Mouse (Mus musculus): ENCODE data around the gene Camta1. TPM values are rescaled to one million over a fixed set of nuclear protein-coding genes. Genes with fewer than 3 reads are reported as not detected.

Gene Camta1
- polyA plus RNA-seq, 1 experiment, result 155 TPM

DNA sequence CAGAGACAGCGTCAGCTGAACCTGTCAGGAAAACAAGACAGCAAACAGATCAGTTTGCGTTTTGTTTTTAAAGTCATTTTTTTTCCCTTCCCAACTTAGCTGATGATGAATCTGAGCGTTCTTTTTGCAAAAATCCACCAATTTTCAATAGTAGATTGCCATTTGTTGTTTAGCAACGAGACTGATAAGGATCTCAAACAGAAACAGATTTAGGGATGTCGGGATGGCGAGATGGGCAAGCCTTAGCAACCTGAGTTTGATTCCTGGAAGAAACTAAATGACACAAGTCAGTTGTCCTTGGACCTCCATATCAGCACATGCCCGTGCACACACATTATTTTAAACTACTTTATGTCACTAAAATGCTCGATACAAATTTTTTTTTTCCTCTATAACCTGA, 989.0 kb downstream of the Camta1 start:
- TF ChIP-seq CTCF (IDR thresholded peaks at IDR 0.05; ENCODE audit: borderline replicate concordance, insufficient read depth, low read depth, low read length) (no peak), POLR2A (IDR thresholded peaks at IDR 0.05; ENCODE audit: borderline replicate concordance, insufficient read depth, low read length) (no peak)
- WGBS, result 84% methylated on average over 8 of the region's 8 CpGs
- Histone ChIP-seq H3K27me3 (ENCODE audit: control insufficient read depth, insufficient read depth, low read length) (no peaks in the 10 kb centered on the region), H3K4me3 (replicated peaks; ENCODE audit: insufficient read depth, low read depth, low read length) (no peak overlapping the region), H3K4me1 (ENCODE audit: control insufficient read depth, insufficient read depth, low read length) (peaks cover 12% of the 10 kb centered on the region), H3K27ac (ENCODE audit: insufficient read depth, low read length) (peak overlapping the region; percentile 13; the same call in 1 of the 2 replicates)
- no peak for DNase-seq

DNA sequence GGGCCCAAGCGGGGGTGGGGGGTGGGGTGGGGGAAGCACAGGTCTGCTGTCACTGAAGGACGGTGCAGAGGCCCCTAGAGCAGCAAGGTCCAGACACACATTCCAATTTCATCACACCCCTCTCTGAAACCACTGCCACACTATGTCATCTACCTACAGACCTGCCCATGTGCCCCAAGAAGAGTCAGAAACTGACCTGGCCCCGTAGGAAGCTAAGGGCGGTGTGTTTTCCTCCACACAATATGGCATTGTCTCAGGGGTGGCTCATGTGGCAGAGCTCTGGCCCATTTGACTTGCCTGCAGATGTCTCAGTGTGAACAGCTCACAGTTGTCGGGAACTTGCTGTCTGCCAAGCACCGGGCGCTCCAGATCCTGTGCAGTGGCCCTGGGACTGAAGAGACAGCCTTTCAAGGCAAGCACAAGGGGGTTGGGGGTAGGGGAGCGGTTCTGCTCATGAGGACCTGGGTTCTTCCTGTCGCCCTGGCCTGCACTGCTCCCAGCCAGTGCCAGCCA, 989.5 kb downstream of the Camta1 start:
- H3K27ac ChIP-seq (ENCODE audit: insufficient read depth, low read length), result peak overlapping the region; percentile 13; the same call in 1 of the 2 replicates
- TF ChIP-seq POLR2A (IDR thresholded peaks at IDR 0.05; ENCODE audit: borderline replicate concordance, insufficient read depth, low read length) (no peak), CTCF (IDR thresholded peaks at IDR 0.05; ENCODE audit: borderline replicate concordance, insufficient read depth, low read depth, low read length) (no peak)
- peak; percentile 35 to 44 for DNase-seq
- H3K4me1 ChIP-seq (ENCODE audit: control insufficient read depth, insufficient read depth, low read length), result peaks cover 12% of the 10 kb centered on the region
- H3K27me3 ChIP-seq (ENCODE audit: control insufficient read depth, insufficient read depth, low read length), result no peaks in the 10 kb centered on the region
- H3K4me3 ChIP-seq (replicated peaks; ENCODE audit: insufficient read depth, low read depth, low read length), result no peak overlapping the region
- 28% methylated on average over 9 of the region's 9 CpGs for WGBS

DNA sequence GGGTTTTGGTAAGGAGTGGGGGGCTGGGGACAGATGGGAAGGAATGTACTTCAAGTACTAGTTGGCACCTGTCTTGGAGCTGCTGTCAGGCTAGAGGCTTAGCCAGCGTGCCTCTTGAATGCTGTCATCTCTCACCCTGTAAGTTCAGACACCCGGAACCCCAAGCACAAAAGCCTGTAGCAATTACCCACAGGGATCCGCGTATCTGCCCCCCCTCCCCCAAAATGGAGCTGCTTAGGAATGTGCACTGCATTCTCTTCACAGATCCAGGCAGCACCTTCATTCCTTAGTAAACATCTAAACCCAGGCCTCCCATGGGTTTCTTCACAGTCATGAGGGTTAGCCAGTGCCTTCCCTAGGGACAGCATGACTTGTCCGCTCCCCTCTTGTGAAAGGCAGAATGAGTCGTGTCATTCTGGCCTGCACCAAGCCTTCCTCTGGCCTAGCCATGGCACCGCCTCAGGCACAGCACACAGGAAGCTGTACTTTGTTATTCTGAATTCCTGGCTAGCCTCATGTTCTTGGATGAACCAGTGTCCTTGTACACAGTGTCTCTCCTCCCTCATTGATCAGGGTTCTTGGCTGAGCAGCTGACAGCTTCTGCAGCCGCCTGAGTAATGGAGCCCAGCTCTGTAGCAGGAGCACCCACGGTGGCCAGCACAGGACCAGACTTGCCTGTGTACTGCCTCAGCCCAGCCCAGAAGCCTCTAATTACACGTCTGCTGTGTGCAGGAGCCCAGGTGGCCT, 990.1 kb downstream of the Camta1 start:
- peak overlapping the region; percentile 24; the same call in 1 of the 2 replicates for H3K27ac ChIP-seq (ENCODE audit: insufficient read depth, low read length)
- H3K4me3 ChIP-seq (replicated peaks; ENCODE audit: insufficient read depth, low read depth, low read length), result no peak overlapping the region
- WGBS, result 37% methylated on average over 10 of the region's 10 CpGs
- H3K27me3 ChIP-seq (ENCODE audit: control insufficient read depth, insufficient read depth, low read length), result no peaks in the 10 kb centered on the region
- peak in 1 of 2 experiments; percentile 28 for DNase-seq
- TF ChIP-seq POLR2A (IDR thresholded peaks at IDR 0.05; ENCODE audit: borderline replicate concordance, insufficient read depth, low read length) (no peak), CTCF (IDR thresholded peaks at IDR 0.05; ENCODE audit: borderline replicate concordance, insufficient read depth, low read depth, low read length) (no peak)
- H3K4me1 ChIP-seq (ENCODE audit: control insufficient read depth, insufficient read depth, low read length), result peaks cover 12% of the 10 kb centered on the region

DNA sequence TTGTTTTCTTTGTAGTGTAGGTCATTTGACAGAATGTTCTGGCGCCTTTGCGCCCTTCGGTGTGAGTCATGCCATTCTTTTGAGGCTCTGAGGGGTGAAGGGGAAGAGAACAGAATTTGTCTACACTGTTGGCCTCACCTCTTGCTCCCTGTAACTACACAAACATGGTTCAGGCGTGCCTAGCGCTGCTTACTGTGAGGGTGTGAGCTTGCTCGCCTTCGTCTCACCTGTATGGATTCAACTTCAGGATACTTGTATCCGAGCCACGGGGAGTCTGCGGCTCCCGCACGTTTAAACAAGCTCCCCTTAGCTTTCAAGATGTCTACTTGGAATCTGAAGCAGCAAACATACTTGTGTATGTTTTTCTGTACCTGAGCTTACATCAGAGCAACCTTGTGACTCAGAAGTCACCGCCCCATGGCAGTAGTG, 990.7 kb downstream of the Camta1 start:
- Histone ChIP-seq H3K4me3 (replicated peaks; ENCODE audit: insufficient read depth, low read depth, low read length) (no peak overlapping the region), H3K4me1 (ENCODE audit: control insufficient read depth, insufficient read depth, low read length) (peaks cover 12% of the 10 kb centered on the region), H3K27me3 (ENCODE audit: control insufficient read depth, insufficient read depth, low read length) (no peaks in the 10 kb centered on the region), H3K27ac (ENCODE audit: insufficient read depth, low read length) (peak overlapping the region; percentile 24; the same call in 1 of the 2 replicates)
- TF ChIP-seq CTCF (IDR thresholded peaks at IDR 0.05; ENCODE audit: borderline replicate concordance, insufficient read depth, low read depth, low read length), result no peak
- TF ChIP-seq POLR2A (IDR thresholded peaks at IDR 0.05; ENCODE audit: borderline replicate concordance, insufficient read depth, low read length), result no peak
- DNase-seq, result no peak
- WGBS, result 84% methylated on average over 13 of the region's 13 CpGs

DNA sequence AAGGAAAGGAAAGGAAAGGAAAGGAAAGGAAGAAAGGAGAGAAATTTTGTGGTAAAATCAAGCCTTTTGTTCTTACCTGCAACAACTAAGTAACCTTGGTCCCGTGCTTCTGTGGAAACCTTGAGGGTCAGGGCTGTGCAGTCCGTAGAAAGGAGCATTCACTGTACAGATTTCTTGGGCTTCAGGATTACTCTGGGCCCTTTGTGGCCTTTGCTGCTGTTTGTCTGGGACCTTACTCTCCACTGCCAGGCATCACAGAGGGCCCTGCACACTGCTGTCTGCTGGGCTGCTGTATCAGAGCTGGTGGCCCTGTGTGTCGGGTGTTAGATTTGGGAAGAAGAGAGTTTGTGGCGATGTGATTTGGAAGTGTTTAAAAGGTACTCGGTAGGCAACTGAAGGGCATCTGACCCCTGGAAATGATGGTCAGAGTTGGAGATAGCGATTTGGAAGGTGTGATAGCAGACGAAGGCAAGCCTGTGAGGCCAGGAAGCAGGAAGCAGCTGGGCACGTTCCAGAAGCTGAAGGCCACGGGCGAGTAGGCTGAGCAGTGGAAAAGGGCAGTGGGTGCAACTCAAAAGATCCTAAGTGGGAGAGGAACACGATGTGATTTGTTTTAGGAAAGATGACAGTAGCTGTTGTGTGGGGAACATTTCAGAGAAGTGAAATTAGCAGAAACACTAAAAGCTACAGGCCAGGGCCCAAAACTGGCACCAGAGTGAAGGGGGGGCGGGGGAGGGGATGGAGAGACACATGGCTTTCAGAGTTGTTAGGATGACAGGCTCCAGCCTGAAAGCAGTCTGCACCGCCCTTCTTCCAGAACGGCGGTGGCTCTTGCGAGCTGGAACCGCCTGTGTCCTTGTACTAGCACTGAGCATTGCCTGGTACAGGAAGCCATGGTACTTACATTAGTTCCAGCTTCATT, 992.1 kb downstream of the Camta1 start:
- no peak overlapping the region for H3K4me3 ChIP-seq (replicated peaks; ENCODE audit: insufficient read depth, low read depth, low read length)
- no peak for DNase-seq
- 60% methylated on average over 17 of the region's 17 CpGs for WGBS
- H3K4me1 ChIP-seq (ENCODE audit: control insufficient read depth, insufficient read depth, low read length), result peaks cover 12% of the 10 kb centered on the region
- no peak overlapping the region; the same call in 1 of the 2 replicates for H3K27ac ChIP-seq (ENCODE audit: insufficient read depth, low read length)
- H3K27me3 ChIP-seq (ENCODE audit: control insufficient read depth, insufficient read depth, low read length), result no peaks in the 10 kb centered on the region
- TF ChIP-seq POLR2A (IDR thresholded peaks at IDR 0.05; ENCODE audit: borderline replicate concordance, insufficient read depth, low read length) (no peak), CTCF (IDR thresholded peaks at IDR 0.05; ENCODE audit: borderline replicate concordance, insufficient read depth, low read depth, low read length) (no peak)

DNA sequence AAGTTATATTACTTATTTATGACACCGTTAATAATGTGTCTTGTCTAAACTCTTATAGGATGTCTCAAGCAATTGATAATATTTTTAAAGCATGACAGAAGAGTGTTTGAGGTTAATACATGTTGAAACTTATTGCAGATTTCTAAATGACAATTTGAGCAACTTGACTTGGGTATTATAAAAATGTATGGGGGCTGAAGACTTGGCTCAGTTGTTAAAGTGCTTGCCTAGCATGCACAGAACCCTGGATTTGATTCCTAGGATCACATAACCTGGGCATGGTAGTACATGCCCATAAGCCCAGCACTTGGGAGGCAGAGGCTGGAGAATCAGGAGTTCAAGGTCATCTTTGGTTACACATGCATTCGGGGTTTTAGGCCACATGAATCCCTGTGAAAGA, 992.8 kb downstream of the Camta1 start:
- peaks cover 12% of the 10 kb centered on the region for H3K4me1 ChIP-seq (ENCODE audit: control insufficient read depth, insufficient read depth, low read length)
- TF ChIP-seq CTCF (IDR thresholded peaks at IDR 0.05; ENCODE audit: borderline replicate concordance, insufficient read depth, low read depth, low read length) (no peak), POLR2A (IDR thresholded peaks at IDR 0.05; ENCODE audit: borderline replicate concordance, insufficient read depth, low read length) (no peak)
- WGBS, result 92% methylated on average over 2 of the region's 2 CpGs
- DNase-seq, result no peak
- H3K4me3 ChIP-seq (replicated peaks; ENCODE audit: insufficient read depth, low read depth, low read length), result no peak overlapping the region
- H3K27ac ChIP-seq (ENCODE audit: insufficient read depth, low read length), result no peak overlapping the region
- H3K27me3 ChIP-seq (ENCODE audit: control insufficient read depth, insufficient read depth, low read length), result no peaks in the 10 kb centered on the region

DNA sequence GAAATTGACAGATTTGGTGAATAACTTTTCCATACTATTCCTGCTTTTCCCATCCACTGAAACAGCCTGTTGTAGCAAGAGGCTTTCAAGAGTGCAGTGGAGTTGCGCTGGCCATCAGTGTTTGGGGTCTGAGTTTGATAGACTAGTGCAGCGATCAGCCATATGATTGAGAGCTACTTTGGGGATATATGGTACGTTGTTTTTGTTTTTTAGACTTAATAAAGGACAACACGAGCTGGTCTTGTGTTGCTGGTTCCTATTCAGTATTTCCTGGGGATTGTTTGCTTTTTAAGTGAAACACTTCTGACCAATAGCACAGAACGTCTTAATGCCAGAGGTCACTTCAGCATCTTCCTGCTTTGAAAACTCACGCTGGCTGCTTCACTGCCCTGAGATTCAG, 993.5 kb downstream of the Camta1 start:
- H3K4me1 ChIP-seq (ENCODE audit: control insufficient read depth, insufficient read depth, low read length), result peaks cover 12% of the 10 kb centered on the region
- no peaks in the 10 kb centered on the region for H3K27me3 ChIP-seq (ENCODE audit: control insufficient read depth, insufficient read depth, low read length)
- no peak for DNase-seq
- H3K27ac ChIP-seq (ENCODE audit: insufficient read depth, low read length), result no peak overlapping the region
- no peak overlapping the region for H3K4me3 ChIP-seq (replicated peaks; ENCODE audit: insufficient read depth, low read depth, low read length)
- TF ChIP-seq POLR2A (IDR thresholded peaks at IDR 0.05; ENCODE audit: borderline replicate concordance, insufficient read depth, low read length), result no peak
- no peak for TF ChIP-seq CTCF (IDR thresholded peaks at IDR 0.05; ENCODE audit: borderline replicate concordance, insufficient read depth, low read depth, low read length)
- 87% methylated on average over 6 of the region's 6 CpGs for WGBS

Other genes starting within 250 kb of the Camta1 start
- gene Dnajc11, start 71.8 kb upstream of the Camta1 start, polyA plus RNA-seq (2012; rRNA removed), result 73.2 and 77.0 TPM in 2 replicates
- 42.7 and 43.3 TPM in 2 replicates for gene Thap3, start 127.1 kb upstream of the Camta1 start, polyA plus RNA-seq (2012; rRNA removed)
- gene Phf13, start 134.4 kb upstream of the Camta1 start, polyA plus RNA-seq (2012; rRNA removed), result 7.3 and 8.3 TPM in 2 replicates
- gene Klhl21, start 146.9 kb upstream of the Camta1 start, polyA plus RNA-seq (2012; rRNA removed), result 14.5 and 14.7 TPM in 2 replicates
- 20.1 and 24.3 TPM in 2 replicates for gene Zbtb48, start 165.8 kb upstream of the Camta1 start, polyA plus RNA-seq (2012; rRNA removed)
- 0.10 and 0.27 TPM in 2 replicates for gene Tas1r1, start 176.7 kb upstream of the Camta1 start, polyA plus RNA-seq (2012; rRNA removed)
- gene Nol9, start 177.4 kb upstream of the Camta1 start, polyA plus RNA-seq (2012; rRNA removed), result 15.1 and 16.5 TPM in 2 replicates
- gene Plekhg5, start 210.6 kb upstream of the Camta1 start, polyA plus RNA-seq (2012; rRNA removed), result 11.1 and 11.8 TPM in 2 replicates